Mouse (Mus musculus): Measurements from ENCODE around the gene Tph1. TPM values are rescaled to one million over a fixed set of nuclear protein-coding genes. Genes with fewer than 3 reads are reported as not detected.
A peak's percentile ranks its signal among the peaks of the same experiment; 100 is the strongest.
"Not testable (repeated sequence)": the region's sequence is repeated elsewhere in the genome, so short reads cannot be mapped to it uniquely, and the experiment has no call there.

Tph1 gene
- under 1 TPM; 0.14 to 0.57 TPM for total RNA-seq (2021)

DNA sequence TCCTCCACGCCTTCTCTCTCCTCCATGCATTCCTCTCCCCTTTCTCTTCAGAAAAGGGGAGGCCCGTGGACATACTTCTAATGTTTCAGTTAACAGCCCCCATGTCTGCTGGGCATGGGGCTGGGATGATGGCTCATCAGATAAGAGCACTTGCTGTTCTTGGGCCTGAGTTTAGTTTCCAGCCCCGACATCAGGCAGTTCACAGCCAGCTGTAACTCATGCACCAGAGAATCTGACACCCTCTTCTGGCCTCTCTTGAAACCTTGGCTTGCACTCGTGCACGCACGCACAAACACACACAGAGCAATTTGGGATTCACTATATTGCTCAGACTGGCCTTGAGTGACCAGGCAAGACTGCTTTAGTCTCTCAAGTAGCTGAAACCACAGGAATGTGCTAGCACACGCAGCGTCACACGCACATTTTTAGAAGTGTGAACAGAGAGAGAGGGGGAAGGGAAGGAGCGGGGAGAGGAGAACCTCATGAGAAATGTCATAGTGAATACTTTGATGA, at the start of gene Tph1:
TSS of gene Tph1 (minus strand) at position 378 of the 513 bp plus-strand sequence.
- no peak for DNase-seq (ENCODE audit: extremely low spot score in 1 of 2, low spot score in 1 of 2)

DNA sequence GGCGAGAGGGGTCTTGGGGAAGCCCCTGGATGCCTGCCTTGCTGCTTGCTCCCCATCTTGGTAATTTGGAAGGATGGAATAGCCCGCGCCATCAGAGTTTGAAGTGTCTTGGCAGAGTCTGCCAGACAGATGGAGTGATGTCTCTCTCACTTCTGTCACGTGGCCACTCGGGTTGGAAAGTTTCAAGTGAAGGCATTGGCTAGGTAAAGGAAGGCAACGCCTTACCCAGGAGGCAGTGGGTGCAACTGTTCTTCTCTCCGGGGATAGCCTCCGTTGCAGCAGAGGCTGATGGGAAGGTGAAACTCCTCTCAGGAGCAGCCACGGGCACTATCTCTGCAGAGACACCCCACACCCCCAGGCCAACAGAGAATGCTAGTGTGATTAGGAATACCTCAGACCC, 48.1 kb upstream of the Tph1 start:
- no peak for DNase-seq (ENCODE audit: extremely low spot score in 1 of 2, low spot score in 1 of 2)

DNA sequence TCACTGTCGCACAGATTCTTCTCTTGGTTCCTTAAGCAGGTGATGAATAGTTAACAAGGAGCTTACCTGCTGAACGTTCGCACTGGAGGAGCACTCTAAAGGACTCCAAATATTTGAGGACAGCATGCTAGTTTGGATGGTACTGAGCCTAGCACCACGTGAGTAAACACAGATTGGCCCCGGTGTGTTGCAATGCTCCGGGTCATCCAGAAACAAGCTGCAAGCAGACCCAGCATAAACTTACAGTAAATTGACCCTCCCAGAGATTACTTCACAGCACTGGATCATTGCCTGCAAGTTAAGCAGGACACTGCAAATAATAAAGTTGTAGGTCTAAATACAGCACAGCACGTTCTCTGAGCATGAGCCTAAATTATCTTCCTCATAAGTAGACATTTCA, 47.2 kb upstream of the Tph1 start:
- no peak for DNase-seq (ENCODE audit: extremely low spot score in 1 of 2, low spot score in 1 of 2)

DNA sequence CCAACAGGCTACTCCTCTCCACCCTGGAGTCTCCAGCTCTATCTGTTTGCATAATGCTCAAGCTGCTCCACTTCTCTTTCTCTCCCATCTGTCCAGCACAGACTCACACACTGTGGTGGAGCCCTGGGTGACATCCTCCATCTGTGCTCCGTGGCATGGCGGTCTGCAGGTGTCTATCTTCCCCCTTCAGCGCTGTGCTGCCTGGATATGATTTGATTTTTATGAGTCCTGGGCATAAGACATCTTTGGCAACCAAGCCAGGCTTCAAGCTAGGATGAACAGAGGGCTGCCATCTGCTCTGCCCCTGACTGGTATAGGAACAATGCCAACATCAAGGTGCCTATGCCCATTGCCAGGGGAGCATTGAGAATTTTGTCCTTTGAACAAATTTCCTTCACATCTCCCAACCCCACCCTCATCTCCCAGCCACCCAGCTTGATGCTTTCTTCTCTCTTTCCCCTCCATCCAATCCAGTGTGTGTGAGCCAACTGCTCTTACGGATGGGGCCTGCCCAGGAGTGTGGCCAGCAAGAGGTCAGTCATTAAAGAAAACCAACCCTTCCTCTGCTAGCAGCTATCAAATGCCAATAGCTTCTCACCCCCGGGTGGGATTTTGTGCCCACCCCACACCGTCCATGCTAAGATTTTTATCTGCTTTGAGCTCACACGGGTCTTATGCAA, 46.4 kb upstream of the Tph1 start:
- no peak for DNase-seq (ENCODE audit: extremely low spot score in 1 of 2, low spot score in 1 of 2)

DNA sequence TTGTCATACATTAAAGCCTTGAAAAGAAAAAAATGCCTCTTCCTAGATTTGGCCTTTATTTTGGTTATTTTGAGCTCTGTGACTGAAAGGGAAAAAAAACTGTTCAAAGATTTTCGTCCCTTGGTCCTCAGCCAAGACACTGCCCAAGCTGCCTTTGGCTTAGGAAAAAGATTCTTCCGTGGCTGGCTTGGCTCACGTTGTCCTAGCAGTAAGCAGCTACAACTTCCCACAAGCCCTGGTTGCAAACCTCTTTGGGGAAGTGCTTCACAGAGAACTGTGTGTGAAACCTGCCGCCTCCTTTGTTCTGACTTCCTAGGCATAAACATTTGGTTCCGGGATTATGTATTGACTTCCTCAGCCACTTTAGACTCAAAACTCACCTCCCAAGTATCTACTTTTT, 44.6 kb upstream of the Tph1 start:
- no peak for DNase-seq (ENCODE audit: extremely low spot score in 1 of 2, low spot score in 1 of 2)

DNA sequence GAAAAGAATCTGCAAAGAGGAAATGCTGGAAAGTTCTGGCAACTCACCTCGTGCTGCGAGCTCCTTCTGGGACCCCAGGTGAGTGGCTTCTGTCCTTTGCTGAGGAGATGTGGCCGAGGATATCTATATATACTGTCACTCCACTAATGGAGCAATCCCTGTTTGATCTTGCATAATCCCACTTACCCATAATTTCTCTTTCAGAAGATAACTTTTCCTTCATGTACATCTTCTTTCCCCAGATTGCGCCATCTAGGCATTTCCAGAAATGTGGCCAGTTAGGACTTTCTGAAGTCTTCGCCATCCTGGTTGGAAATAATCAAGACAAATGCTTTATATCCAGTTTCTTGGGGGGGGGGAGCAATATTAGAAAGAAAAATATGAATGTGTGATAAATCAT, 43.3 kb upstream of the Tph1 start, which contains the start of gene Saa3:
TSS of gene Saa3 (minus strand) at position 101 of the 400 bp plus-strand sequence.
- no peak for DNase-seq (ENCODE audit: extremely low spot score in 1 of 2, low spot score in 1 of 2)

DNA sequence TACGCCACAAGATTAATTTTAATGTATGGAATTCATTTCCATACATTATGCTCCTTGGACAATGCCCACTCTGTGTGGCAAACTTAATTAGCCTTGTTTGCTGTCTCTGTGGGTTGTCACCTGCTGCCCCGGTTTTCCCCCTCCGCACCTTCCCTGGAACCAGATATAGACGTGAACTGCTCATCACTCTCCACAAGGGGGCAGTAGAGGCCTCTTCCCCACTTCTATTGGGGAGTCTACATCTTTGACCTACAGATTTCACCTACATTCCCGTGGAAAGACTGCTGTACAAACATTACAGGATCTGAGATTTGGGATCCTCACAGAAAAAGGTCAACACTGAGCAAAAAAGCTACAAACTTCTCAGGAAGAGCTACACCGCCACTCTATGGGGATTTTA, 42.2 kb upstream of the Tph1 start:
- DNase-seq (ENCODE audit: extremely low spot score in 1 of 2, low spot score in 1 of 2) = peak; percentile 31 to 68

DNA sequence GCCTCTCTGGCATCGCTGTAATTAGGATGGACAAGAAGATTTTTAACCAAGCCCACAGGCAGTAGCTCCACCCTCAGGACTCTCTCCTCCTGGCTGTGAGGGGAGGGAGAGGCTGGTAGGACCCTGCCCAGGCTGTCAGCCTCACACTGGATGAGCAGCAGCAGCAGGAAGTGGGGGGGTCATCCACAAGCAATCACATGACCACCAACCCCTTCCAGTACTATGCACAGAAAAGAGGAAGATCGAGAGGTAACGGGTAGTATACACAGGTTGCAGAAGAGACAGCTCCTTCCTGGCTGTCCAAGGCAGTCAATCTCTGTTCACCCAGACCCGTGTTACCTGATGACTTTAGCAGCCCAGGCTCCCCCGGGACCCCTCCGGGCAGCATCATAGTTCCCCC, 39.9 kb upstream of the Tph1 start:
- no peak for DNase-seq (ENCODE audit: extremely low spot score in 1 of 2, low spot score in 1 of 2)

DNA sequence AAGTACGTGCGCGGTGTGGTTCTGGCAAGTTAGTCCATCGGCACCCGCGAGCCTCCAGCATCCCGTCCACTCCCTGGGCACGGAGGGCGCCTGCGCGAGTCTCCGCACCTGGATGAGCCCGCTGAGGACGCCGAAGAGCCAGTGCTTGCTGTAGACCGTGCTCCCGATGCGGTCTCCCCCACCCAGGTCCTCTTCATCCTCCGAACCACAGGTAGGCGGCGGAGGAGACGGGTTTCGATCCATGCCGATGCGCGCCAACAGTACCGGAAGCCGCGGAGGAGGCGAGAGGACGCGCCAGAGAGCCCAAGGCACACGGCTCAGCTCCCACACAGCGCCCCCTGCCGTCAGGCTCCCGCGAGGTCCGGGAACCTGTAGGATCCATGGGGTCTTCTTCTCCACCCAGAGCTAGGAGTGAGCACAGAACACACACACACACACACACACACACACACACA, 38.1 kb upstream of the Tph1 start, which contains the start of gene Saal1:
TSS of gene Saal1 (minus strand) at position 291 of the 455 bp plus-strand sequence.
- peak; percentile 77 to 94 for DNase-seq (ENCODE audit: extremely low spot score in 1 of 2, low spot score in 1 of 2)

DNA sequence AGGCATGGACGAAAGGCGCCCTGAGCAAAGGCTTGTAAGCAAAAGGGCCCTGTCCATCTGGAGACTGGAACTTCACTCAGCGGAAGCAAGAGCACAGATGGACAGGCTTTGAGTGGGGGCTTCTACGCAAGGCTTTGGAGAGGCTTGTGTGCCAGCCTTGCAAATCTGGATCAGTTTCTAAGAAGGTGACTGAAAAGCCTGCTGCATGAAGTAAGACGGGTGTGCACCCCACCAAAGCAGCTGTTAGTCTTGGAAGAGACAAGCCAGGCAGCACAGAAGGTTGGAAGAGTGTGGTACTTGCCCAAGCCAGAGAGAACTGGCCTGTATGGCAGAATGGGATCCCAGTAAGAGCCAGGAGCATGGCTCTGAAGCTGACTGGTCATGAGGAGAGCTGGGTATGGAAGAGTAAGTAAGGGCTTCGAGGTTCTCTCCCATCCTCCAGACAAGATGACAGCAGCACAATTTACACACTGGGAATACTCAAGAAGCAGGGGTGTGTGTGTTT, 28.2 kb upstream of the Tph1 start:
- DNase-seq (ENCODE audit: extremely low spot score in 1 of 2, low spot score in 1 of 2) = no peak

DNA sequence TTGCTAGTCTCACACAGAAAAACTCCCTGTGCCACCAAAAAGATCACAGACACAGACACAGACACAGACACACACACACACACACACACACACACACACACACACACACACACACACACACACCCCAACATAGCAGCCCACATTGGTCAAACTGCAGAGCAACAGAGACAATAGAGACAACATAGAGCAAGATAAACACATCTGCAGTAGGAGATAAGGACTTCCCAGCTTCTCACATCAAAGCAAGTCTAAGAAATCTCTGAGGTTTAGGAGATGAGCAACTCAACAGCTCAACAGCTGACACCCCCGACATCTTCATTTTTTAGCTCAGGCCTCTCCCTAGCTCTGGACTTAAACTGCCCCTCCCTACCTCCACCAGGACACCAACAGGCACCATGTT, 24.4 kb upstream of the Tph1 start:
- no peak for DNase-seq (ENCODE audit: extremely low spot score in 1 of 2, low spot score in 1 of 2)

DNA sequence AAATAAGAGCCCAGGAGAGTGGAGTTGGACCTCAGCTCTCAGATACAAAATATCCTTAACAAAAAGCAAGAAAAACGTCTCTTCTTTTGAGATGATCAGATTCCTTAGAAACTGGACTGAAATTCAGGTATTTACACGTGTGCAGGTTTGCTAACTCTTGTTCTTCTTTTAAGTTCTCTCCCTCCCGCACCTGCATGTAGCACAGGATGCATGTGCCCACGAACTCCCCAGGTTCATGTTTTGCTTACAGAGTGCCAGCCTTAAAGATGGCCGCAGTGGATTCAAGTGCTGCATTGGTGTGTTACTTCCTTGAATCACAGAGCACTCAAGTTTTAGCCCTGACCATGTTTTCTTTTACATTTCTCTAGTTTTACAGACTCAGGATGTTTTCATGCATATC, 14.5 kb upstream of the Tph1 start:
- no peak for DNase-seq (ENCODE audit: extremely low spot score in 1 of 2, low spot score in 1 of 2)

DNA sequence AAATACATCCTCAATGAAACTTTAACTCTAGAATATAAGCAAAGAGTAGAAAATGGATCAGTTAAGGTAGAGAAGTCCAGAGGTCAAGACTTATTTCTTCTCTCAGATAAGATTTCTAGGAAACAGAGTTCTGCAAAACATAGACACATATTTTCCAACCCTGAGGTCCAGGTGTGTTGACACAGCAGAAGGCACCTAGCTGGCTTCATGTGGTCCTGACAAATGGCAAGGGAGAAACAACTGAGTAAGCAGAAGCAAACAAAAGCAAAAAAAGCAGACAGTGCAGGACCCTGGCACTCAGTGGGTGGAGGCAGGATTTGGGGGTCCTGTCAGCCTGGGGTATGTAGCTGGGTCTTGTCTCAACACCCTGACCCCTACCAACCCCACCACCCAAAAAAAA, 8.4 kb upstream of the Tph1 start:
- no peak for DNase-seq (ENCODE audit: extremely low spot score in 1 of 2, low spot score in 1 of 2)

DNA sequence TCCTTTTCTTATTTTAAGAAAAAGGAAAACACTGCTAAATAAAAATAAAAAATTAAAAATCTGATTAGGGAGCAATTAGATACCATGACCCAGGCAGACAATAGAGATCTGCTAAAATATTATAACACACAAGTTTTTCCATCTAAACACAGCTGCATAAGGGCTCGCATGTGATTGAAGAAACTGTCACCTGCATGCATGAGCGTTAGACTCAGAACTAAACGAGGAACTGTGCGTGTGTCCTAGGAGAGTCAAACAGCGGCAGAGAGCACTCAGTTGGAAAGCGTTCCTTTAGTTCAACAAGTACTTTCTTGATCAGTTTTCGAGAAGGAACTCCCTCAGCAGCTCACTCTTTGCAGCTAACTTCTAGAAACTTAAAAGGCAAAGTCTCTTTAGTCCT, 6.7 kb upstream of the Tph1 start:
- DNase-seq (ENCODE audit: extremely low spot score in 1 of 2, low spot score in 1 of 2) = not testable (repeated sequence)

DNA sequence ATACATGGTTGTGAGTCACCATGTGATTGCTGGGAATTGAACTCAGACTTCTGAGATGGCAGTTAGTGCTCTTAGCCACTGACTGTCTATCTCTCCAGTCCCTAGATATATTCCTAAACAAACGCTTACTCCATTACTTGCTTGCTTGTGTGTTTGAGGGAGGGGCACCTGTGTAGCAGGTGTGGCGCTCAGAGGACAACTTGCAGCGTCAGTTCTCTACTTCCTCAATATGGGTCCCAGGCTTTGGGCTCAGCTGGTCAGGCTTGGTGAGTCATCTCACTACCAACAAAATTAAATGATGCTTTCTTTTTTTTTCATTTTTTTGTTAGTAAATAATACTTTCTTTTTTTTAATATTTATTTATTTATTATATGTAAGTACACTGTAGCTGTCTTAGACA, 6.1 kb upstream of the Tph1 start:
- no peak for DNase-seq (ENCODE audit: extremely low spot score in 1 of 2, low spot score in 1 of 2)

DNA sequence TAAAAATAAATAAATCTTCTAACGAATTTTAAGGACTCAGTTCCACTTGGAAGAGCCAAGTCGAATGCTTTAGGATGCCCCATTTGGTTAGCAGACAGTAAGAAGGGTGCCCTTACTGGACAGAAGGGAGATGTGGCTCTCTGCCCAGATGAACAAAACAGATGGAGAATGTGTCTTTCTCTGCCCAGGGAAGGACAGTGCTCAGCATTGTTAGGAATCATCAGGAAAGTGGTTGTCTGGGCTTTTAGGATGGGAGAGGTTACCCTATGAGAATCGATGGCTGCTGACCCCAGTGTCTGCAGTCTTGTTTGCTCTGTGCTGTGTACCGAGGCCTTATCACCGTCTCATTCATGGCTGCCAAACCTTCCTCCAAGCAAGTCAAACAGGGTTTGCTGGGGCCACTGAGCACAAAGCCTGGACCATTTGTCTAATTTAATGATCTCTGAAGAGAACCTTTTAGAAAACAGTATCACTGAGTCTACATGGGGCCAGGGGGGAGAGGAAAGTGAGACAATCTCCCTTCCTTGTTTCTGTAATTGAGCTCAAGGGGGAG, 4.5 kb upstream of the Tph1 start:
- no peak for DNase-seq (ENCODE audit: extremely low spot score in 1 of 2, low spot score in 1 of 2)

DNA sequence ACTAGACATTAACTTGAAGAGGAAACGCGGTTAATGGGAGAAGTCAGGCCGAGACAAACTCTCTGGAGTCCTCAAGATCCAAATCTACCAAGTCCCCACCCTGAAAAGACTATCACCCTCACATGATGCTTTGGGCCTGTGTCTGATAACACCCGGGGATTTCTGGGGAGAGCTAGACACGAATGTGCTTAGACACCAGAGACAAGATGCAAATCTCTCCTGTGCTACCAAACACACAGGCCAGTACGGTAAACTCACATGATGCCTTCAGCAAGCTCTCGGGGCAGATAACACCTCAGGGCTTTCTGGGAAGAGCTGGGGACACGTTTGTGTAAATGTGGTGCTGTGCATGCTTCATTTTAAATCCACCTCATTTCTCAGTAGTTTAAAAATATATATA, 3.5 kb upstream of the Tph1 start:
- no peak for DNase-seq (ENCODE audit: extremely low spot score in 1 of 2, low spot score in 1 of 2)

DNA sequence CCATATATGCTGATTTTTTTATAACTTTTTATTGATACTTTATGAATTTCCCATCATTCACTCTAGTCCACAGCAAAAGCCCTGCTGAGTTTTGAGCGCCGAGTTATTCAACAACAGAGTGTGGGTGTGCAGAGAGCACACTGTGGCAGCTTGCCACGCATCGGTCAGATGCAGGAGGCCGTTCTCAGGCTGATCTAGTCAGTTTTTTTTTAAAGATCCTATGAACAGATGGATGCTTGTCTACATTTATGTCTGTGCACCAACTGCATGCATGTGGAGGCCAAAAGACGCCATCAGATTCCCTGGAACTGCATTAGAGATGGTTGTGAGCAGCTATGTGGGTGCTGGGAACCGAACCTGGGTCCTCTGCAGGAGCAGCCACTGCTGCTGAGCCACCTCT, 2.7 kb upstream of the Tph1 start:
- DNase-seq (ENCODE audit: extremely low spot score in 1 of 2, low spot score in 1 of 2) = no peak

DNA sequence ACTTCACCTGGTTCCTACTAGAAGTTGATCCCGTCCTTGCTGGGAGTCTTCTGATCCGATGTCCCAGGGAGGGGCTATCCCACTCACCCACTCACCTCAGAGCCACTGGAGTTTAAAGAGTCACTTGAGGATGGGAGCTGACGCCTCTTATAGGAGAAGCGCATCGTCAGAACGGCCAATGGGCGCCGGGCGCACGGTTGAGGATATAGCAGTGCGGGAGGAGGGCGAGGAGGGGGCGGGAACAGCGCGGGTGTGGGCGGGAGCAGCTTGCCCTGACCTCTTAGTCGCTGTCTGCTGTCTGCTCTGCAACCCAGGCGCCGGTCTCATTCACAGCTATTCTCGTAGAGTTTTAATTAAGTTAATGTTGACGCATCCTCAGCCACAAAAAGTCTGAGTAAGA, 5.1 kb downstream of the Tph1 start:
- no peak for DNase-seq (ENCODE audit: extremely low spot score in 1 of 2, low spot score in 1 of 2)

DNA sequence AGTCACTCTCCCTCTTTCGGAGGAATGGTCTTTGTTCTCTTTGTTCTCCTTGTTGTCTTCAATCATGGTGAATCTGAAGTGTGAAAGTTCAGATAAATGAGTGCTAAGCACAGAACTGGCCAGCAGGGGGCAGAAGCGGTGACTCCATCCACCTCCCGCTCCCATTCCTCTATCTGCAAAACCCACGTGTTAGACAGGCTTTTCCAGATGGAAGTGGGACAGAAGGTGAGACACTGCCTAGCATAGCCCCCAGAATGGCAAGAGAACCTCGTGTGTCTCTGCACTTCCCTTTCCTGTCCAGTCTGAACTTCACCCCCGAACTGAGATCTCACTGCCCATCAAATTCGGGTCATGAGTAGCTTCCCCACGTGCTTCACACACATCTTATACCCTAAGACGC, 7.1 kb downstream of the Tph1 start:
- DNase-seq (ENCODE audit: extremely low spot score in 1 of 2, low spot score in 1 of 2) = peak in 1 of 2 experiments; percentile 47

DNA sequence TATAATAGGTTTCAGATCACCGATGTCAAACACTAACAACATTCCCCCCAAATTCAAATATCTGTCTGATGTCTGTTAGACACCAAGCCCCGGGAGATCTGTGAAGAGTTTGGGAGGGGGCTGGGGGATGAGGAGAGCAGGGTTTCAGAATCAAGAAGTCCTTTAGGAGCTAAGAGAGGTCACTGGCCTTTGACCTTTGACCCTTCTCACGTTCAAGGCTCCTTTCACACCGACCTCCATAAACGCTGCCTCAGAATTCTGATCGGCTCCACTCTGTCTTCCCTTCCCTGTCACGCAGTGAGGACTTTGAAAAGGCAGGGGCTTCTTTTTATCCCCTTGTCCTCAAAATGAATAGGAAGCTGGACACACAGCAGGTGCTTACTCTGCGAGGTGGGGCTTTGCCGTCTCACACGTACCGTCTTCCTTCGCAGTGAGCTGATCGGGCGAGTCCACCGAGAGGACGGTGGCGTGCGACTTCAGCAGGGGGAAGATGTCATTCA, 10.7 kb downstream of the Tph1 start:
- DNase-seq (ENCODE audit: extremely low spot score in 1 of 2, low spot score in 1 of 2) = no peak

DNA sequence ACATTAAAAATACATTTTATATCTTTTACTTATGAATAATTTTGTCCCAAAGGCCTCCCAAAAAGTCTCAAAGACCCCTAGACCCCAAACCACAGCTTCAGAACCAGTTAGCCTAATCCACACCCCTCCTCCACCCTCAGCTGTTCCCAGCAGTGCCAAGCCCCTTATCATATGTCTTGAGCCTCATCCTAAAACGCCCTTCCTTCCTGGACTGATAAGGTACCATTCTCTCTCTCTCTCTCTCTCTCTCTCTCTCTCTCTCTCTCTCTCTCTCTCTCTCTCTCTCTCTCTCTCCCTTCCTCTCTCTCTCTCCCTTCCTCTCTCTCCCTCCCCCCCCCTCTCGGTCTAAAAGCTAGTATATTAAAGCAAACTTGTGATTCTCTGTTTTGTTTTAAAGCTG, 20.1 kb downstream of the Tph1 start:
- DNase-seq (ENCODE audit: extremely low spot score in 1 of 2, low spot score in 1 of 2) = no peak
